Mouse (Mus musculus) left cerebral cortex, adult 6 months (tissue): ENCODE data around the gene Tmem26. TPM values are rescaled to one million over a fixed set of nuclear protein-coding genes. Genes with fewer than 3 reads are reported as not detected.

Experiments
- long read RNA-seq, 2 experiments: library from polyadenylated mRNA; unstranded; transcript quantifications; one replicate each; pipeline ENCODE4 v2.0.0; 2019 to 2020
- polyA plus RNA-seq: library from polyadenylated mRNA; unstranded; fragments of <200 nt; fragmentation: Nextera tagmentation; gene quantifications from 2 replicates; pipeline ENCODE4 v1.2.3, GENCODE M21; 2021

The Tmem26 gene
- not detected in 2 replicates for polyA plus RNA-seq
- long read RNA-seq, experiment 1, result 0 reads
- long read RNA-seq, experiment 2, result 0 reads

GRCm38 (mm10) chr10:68723568-68724360, at the start of gene Tmem26:
Gene Tmem26 (plus strand): TSS chr10:68723646.

Other genes with a start within 250 kb of the Tmem26 start
- gene Cabcoco1, start 181.8 kb upstream of the Tmem26 start, polyA plus RNA-seq, result 5.0 and 6.2 TPM in 2 replicates